Mouse (Mus musculus): ENCODE data around the gene Hs3st6.
"Not testable (repeated sequence)": the region's sequence is repeated elsewhere in the genome, so short reads cannot be mapped to it uniquely, and the experiment has no call there.

Gene Hs3st6

DNA sequence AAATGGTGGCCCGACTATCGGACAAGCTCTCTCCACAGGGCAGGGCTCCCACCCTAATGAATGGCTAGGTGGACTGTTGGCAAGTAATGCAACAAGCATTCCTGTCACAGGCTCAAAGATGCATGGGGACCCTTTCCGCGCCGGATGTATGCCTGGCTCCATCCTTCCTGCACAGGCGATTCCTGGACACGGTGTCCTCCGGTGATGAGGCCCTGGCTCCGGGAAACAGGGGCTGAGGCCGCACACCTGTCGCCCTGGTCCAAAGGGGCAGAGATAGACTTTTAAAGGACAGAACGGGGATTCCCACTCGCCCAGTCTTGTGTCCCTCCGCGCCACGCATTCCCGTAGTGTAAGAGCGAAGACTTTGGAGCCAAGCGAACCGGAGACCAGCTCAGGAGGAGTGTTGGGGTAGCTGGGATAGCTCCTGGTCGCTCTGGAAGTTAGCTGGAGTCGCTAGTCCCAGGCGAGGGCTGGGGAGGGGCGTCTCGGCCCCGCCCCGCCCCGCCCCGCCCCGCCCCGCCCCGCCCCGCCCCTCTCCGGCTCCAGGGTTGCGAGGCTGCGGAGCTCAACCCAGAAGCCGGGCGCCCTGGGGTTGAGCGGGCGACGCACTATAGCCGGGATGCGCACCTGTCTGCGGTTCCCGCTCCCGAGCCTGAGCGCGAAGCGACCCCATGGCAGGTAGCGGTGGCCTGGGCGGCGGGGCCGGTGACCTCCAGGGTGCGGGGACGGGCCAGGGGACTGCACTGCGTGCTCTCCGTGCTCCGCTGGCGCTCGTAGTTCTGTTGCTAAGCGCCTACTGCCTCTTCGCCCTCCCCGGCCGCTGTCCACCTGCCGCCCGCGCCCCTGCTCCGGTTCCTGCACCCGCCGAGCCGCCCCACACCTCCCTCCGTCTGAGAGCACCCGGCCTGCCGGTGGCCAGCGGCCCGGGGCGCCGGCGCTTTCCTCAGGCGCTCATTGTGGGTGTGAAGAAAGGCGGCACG is at the start of gene Hs3st6:
Gene Hs3st6, plus strand, starts transcription at position 574 of the 980 bp plus-strand sequence.
- no peak for DNase-seq (ENCODE audit: extremely low read depth, low read depth, low spot score)

DNA sequence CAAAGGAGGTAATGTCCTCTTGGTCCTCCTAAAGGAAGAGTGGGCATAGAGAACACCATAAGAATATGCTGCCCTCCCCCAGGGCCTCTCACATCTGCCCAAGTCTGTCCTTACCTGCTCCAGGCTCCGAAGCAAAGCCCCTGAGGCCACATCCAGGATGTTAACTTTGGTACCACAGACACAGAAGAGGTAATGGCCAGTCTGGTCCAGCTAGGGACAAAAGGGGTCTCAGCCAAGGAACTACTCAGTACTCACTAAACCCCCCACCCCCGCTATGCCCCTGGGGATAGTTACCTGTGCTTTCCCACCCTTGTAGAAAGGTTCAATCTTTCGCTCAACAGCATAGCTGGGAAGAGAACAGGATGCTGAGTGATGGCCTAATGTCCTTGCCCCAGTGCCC is 47.0 kb upstream of the Hs3st6 start:
- no peak for DNase-seq (ENCODE audit: extremely low read depth, low read depth, low spot score)

DNA sequence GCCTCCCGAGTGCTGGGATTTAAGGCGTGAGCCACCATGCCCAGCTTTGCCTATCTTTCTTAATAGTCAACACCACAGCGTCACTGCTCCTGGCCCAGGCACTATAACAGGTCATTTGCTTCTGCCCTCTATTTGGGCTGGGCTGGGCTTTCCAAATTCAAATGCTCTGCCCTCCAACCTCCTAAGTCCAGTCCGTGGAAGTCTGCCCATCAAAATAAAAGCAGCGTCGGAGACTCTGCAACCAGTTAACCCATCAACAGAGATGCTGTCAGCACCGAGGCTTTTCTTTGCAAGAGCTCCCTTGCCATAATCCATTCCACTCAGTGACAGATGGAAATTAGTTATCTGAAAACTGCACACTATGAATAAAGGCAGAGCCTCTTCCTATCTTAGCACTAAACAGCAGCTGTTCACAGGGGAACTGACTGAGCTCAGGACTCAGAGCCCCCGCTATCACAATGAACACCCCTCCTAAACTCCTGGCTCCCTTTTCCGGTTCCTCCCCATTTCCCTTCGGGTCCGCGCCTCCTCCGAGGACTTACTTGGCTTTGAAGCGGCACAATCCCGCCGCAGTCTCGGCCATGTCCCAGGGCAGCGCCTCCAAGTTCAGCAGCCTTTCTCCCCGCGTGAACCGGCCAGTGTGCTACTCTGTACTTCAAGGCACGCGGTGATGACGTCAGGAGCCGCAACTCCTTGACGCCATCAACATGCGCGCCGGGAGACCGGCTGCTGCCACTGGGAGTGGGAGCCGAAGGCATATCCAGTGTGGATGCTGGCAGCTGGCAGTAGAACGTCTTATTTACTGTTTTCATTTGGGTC is 45.6 kb upstream of the Hs3st6 start, which contains the start of gene Tbl3:
Gene Tbl3, minus strand, starts transcription at position 679 of the 819 bp plus-strand sequence.
- DNase-seq (ENCODE audit: extremely low read depth, low read depth, low spot score) = no peak

DNA sequence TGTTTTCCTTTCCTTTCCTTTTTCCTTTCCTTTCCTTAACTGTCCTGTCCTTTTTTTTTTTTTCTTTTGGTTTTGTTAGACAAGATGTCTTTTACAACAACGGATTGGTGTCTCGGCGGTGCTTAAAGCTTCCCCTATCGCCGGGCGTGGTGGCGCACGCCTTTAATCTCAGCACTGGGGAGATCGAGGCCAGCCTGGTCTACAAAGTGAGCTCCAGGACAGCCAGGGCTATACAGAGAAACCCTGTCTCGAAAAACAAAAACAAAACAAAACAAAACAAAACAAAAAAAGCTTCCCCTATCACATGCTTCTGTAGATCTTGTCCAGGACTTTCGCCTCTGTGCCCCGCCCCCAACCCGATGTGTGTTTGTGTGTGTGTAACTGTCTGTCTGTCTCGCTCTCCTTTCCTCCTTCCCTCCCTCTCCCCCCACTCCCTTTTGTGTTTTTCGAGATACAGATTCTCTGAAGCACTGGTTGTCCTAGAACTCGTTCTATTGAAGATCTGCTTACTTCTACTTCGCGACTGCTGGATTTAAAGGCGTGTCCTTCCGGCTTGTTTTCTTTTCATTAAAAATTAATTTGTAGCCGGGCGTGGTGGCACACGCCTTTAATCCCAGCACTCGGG is 44.9 kb upstream of the Hs3st6 start:
- no peak for DNase-seq (ENCODE audit: extremely low read depth, low read depth, low spot score)

DNA sequence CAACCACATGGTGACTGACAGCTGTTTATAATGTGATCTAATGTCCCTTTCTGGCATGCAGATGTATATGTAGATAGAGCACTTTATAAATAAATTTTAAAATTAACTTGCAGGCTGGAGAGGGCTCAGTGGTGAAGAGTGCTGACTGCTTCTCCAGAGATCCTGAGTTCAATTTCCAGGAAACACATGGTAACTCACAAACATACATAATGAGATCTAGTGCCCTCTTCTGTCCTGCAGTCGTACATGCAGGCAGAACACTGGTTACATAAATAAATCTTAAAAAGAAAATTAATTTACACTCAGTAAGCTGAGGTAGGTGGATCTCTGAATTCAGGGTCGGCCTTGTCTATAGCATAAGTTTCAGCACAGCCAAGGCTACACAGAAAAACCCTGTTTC is 44.1 kb upstream of the Hs3st6 start:
- DNase-seq (ENCODE audit: extremely low read depth, low read depth, low spot score) = no peak

DNA sequence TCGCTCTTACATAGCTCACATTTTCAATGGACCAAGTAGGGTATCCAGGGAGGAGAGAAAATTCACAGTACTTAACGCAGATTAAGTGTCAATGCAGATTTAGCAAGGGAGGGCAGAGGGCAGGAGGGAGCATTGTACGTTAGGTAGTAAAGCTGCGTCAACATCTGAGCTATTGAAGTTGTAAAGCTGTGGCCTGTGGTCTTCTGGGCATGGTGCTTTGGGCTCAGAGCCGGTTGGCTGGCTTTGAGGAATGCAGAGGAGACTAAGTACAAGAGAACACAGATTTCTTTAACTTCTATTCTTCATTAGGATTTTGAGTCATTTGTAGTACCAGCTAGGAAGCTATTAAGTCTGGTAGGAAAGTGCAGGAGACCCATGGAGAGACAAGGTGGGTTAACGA is 37.2 kb upstream of the Hs3st6 start:
- DNase-seq (ENCODE audit: extremely low read depth, low read depth, low spot score) = no peak

DNA sequence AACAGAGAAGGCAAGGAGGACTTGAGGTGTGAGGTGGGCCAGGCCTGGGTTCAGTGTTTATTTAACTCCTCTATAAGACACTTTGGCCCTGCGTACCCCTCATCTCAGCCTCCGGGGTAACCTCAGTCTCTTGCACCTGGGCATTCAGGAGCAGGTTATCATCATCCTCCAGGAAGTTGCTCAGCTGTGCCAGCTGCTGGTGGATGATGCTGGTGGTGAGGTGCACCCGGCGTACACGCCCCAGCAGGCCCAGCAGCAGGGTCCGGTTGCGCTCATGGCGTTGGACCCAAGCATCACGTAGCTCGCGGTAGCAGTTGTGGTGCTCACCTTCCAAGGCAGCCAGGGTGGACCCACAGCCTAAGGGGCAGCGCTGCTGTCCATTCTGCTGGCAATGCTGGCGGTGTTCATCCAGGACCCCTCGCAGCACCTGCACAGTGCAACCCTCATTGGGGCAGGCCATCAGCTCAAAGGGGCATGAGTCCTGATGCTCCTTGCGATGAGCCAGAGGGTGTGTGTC is 36.6 kb upstream of the Hs3st6 start:
- DNase-seq (ENCODE audit: extremely low read depth, low read depth, low spot score) = no peak

DNA sequence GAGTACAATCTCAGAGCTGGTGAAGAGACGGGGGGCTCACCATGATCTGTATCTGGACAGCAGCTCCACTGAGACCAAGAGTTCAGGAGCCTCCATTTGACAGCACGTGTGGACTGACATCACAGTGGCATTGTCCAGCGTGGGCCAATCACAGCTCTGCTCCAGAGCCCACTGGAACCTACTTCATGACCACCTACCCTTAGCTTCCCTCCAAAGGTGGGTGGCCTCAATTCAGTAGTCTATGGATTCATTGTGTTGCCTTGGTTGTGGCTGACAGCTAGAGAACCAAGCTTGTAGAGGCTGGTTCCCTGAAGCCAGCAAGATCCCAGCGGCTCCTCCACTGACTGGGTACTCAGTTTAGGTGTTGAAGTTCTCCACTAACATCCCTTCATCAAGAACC is 34.8 kb upstream of the Hs3st6 start, which contains the start of the genes Rnf151 and Rps2:
Gene Rnf151, minus strand, starts transcription at position 121 of the 400 bp plus-strand sequence.
Gene Rps2, plus strand, starts transcription at position 174 of the 400 bp plus-strand sequence.
- DNase-seq (ENCODE audit: extremely low read depth, low read depth, low spot score) = no peak

DNA sequence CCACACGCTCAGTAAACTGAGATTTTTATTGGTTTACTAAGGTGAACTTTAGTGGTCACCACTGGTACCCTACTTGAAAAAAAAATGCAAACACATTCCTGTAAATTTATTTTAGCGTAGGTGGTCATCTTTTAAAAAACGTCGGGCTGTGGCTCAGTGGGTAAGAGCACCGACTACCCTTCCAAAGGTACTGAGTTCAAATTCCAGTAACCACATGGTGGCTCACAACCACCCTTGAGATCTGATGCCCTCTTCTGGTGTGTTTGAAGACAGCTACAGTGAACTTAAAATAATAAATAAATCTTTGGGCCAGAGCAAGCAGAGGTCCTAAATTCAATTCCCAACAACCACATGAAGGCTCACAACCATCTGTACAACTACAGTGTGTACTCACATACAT is 33.9 kb upstream of the Hs3st6 start:
- not testable (repeated sequence) for DNase-seq (ENCODE audit: extremely low read depth, low read depth, low spot score)

DNA sequence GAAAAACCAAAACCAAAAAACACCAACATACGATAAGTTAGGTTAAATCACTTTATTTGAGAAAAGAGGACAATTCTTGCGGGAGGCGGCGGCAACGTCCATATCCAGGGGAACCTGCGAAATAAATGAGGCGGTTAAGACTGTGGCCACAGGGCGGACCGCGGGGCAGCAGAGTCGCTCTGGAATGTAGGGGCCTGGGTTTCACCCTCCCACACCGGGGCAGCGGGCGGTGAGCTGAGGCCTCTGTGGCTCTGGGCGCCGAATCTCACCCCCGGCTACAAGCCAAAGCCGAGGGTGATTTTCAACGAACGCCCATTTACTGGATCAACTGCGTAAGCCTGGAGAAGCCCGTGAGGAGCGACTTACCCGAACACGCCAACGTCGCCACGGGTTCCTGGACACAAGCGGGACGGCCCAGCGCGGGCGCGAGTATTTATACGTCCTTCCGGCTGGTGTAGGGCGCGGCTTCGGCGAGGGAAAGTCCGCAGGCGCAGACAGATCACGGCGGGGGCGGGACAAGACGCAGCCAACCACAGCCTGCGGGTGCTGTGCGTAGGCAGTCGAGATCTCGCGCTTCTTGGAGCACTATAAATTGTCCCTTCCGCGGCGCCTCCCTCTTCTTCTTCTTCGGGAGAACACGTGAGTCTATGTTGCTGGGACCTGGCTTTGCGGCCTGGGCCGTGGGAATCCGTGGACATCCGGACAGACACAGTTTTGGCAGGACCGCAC is 33.1 kb upstream of the Hs3st6 start:
- peak; percentile 75 for DNase-seq (ENCODE audit: extremely low read depth, low read depth, low spot score)

DNA sequence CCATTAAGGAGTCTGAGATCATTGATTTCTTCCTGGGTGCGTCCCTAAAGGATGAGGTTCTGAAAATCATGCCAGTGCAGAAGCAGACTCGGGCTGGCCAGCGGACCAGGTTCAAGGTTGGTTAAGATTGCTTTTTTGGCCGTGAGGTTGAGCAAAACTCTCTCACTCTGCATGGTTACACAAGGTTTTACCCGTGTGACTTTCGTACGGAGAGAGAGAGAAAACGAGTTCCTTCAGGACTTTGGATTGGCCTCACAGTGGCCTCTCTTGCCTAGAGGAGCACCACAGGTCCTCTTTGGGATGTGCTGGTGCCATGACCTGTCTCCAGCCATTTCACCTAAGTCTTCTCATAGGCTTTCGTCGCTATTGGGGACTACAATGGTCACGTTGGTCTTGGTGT is 32.2 kb upstream of the Hs3st6 start:
- DNase-seq (ENCODE audit: extremely low read depth, low read depth, low spot score) = not testable (repeated sequence)

DNA sequence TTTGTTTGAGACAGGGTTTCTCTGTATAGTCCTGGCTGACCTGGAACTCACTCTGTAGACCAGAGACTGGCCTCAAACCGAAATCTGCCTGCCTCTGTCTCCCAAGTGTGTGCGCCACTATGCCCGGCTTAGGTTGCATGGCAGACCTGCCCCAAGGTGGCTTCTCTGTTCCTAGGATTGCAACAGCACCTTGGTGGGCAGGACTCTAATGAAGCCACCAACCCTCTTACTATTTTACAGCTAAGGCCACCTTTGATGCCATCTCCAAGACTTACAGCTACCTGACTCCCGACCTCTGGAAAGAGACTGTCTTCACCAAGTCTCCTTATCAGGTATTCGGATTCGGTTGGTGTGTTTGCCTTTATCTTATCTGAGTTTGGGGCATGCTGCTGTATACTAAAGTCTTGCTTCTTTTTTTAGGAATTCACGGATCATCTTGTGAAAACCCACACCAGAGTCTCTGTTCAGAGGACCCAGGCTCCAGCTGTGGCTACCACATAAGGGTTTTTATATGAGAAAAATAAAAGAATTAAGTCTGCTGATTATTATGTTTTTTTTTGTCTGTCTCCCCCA is 31.3 kb upstream of the Hs3st6 start:
- not testable (repeated sequence) for DNase-seq (ENCODE audit: extremely low read depth, low read depth, low spot score)

DNA sequence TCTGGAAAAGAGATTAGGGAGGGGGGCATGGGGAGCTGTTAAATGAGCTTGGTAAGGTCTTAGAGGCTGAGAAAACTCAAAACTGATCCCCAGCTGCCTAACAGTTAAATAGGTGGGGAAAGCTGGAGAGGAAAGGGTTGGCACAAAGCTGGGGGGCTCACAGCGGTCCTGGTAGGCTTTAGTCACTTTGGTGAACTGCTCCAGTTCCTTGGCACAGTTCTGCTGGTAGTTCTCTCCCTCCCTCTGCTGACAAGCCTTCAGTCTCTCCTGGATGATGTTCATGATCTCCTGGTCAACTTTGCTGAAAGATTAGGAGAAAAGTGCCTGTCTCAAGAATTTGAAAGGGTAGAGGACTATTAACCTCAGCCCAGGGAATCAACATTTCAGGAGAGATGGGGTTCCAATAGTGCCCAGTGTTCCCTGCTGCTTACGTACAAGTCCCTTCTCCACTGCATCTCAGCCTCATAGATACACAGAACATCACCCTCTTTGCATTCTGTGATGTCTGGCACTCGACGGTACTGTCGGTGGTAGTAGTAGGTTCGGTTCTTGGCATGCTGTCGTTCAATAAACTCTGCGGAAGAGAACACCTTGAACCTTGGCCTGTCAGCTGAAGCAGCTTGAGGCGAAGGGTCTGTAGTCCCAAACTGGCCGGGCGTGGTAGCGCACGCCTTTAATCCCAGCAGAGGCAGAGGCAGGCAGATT is 30.4 kb upstream of the Hs3st6 start:
- no peak for DNase-seq (ENCODE audit: extremely low read depth, low read depth, low spot score)

DNA sequence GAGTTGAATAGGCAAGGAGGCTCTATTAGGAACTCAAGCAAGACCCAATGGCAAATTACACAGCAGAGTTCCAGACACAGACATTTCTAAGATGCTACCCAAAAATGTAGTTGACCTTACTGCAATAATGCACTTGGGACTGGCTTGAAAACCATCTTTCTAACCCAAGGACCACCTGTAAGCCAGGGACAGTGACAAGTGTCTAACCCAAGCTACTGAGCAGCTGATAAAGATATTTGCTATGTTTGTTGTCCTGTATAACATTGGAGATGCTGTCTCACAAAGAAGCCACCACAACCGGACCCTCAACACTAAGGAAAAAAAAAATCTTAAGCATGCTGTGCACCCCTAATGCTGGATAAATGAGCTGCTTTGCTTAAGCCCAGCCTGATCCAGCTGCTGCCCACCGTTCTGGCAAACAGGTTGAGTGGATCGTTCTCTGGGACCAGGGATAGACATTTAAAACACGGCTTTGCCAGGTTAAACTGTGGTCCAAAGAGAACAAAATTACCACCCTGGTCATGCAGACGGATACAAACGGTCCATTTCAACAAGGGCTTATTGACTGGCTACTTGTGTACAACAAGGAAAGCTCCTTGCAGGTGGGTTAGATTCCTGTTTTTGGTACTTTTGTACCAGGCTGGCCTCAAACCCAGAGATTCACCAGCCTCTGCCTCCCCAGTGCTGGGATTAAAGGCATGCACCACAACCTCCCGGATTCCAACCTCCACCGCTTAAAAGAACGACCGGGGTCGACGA is 29.5 kb upstream of the Hs3st6 start:
- DNase-seq (ENCODE audit: extremely low read depth, low read depth, low spot score) = no peak

DNA sequence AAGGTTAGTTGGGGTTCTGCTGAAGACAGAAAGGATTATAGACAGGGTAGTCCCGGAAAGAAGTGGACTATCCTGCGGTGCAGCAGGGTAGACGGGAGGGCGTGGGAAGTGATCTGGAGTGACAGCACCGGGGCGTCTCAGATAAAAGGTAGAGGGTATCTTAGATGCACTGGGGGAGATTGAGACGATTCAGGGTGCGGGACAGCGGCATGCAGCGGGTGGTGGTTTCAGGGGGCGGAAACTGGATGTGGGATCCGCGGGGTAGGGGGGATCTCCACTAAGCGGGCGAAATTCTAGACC is 29.0 kb upstream of the Hs3st6 start:
- no peak for DNase-seq (ENCODE audit: extremely low read depth, low read depth, low spot score)

DNA sequence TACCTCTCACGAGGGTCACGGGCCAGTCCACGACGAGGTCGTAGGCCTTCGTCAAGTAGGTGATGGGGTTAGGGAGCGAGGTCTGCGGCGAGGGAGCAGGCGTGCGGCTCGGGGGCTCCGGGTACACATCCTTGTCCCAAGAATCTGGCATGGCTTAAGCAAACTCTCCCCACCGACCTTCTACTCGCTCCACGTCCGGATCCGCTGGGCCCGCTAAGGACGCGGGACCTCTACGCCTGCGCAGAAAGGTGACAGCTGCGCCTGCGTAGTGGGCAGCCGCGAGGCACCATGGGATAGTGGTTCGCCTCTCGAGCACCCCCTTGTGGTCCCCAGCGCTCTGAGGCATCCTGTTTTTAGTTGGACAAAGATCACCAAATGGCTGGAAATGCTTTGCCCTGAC is 28.6 kb upstream of the Hs3st6 start, which contains the start of gene Ndufb10:
Gene Ndufb10, minus strand, starts transcription at position 295 of the 400 bp plus-strand sequence.
- DNase-seq (ENCODE audit: extremely low read depth, low read depth, low spot score) = no peak

DNA sequence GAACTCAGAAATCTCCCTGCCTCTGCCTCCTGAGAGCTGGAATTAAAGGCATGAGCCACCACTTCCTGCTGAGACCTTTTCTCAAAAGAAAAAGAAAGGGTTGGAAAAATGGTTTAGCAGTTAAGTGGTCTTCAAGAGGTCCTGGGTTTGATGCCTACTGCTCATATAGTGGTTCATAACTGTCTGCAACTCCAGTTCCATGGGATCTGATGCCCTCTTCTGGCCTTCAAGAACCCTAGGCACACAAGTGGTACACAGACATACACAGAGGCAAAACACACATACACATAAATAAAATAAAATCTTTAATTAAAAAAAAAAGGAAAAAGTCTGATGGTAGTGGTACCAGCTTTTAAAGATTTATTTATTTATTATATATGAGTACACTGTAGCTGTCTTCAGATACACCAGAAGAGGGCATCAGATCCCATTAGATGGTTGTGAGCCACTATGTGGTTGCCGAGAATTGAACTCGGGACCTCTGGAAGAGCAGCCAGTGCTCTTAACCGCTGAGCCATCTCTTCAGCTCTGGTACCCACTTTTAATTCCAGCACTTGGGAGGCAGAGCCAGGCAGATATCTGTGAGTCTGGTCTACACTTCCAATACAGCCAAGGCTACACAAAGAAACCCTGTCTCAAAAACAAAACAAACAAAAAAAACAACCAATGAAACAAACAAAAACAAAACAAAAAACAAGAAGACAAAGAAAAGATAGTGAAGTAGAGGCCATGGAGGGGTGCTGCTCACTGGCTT is 27.0 kb upstream of the Hs3st6 start:
- no peak for DNase-seq (ENCODE audit: extremely low read depth, low read depth, low spot score)

DNA sequence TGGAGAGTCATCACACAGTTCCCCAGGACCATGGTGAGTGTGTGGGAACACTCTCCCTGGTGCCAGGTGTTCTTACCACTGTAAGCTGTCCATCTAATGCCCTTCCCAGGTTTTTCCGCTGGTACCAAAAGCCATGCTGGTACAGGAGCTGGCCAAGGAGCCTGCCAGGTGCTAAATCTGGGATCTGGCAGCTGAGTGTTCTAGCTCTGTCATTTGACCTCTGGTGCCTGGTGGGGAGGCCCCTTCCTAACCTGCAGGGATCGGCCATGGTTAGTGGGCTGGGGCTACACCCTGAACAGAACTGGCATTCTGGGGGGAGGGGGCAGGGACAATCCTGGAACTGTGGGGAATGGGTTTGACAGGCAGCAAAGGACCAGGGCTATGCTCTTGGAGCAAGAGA is 25.2 kb upstream of the Hs3st6 start, which contains the start of gene Rpl3l:
Gene Rpl3l, plus strand, starts transcription at position 203 of the 400 bp plus-strand sequence.
- DNase-seq (ENCODE audit: extremely low read depth, low read depth, low spot score) = no peak

All from fat pad, adult 2 months (tissue).